Comparison of ENCODE assay signal across 12 mouse cellular contexts in the genomic region with DNA sequence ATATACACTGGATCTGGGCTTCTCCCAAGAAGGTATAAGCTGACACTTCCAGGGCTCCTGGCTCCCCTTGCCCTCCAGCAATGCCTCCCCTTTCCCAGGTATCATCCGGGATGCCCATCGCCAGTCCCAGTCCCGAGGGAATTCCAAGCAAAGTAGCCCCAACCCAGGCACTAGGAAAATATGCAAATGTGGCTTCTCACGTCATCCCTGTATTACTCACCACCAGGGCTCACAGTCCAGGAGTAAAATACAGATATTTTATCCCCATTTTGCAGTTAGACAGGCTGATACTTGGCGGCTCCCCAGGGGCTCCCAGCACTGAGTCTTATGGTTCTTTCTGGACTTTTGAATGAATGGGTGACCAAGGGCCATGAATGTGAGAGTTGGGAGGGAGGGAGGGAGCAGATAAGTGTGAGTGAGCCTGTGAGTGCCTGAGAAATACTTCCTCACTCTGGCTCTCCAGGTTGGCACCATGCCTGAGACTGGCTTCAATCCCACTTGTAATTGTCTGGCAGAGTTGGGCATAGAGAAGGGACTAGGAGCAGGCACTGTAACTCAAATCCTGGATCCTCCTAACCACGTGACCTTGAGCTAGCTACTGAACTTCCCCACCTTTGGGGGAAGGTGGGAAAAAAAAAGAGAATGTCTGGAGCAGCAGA. TPM values are rescaled to one million over a fixed set of nuclear protein-coding genes. Genes with fewer than 3 reads are reported as not detected.
DNase-seq lines count a peak whose midpoint lies in the region; ATAC-seq and TF ChIP-seq lines count a peak whose summit lies in the region.
"Had no signal": no experiment of that assay in that cellular context is flagged by ENCODE, and none has a peak within 500 bp of the region (broad histone marks: within the 10 kb centered on the region; RNA-seq: fewer than 3 reads in every experiment).

No protein-coding gene starts in this region.

- H3K4me1 ChIP-seq in forebrain, embryonic 14.5 days (ENCODE audit: control insufficient read depth, insufficient read depth, low read length) = no peaks in the 10 kb centered on the region
- H3K4me1 ChIP-seq in forebrain, embryonic 13.5 days = peaks cover 11% of the 10 kb centered on the region; the same call in 1 of the 2 replicates
- no peaks in the 10 kb centered on the region for H3K4me1 ChIP-seq in lung, postnatal 0 days (ENCODE audit: insufficient read depth, low read depth, low read length)
- H3K4me1 ChIP-seq: liver, embryonic 15.5 days had no signal

- no peak overlapping the region for H3K27ac ChIP-seq in forebrain, embryonic 14.5 days (ENCODE audit: low read depth, low read length)
- H3K27ac ChIP-seq in forebrain, embryonic 13.5 days = no peak overlapping the region
- H3K27ac ChIP-seq in lung, postnatal 0 days (ENCODE audit: low read length) = no peak overlapping the region
- H3K27ac ChIP-seq: embryonic facial prominence, embryonic 15.5 days; liver, embryonic 15.5 days; neural tube, embryonic 12.5 days had no signal

- no peak for TF ChIP-seq CTCF in lung, postnatal 0 days (IDR thresholded peaks at IDR 0.05)

- no peaks in the 10 kb centered on the region for H3K36me3 ChIP-seq in forebrain, embryonic 14.5 days (ENCODE audit: control insufficient read depth, insufficient read depth, low read length)
- H3K36me3 ChIP-seq in forebrain, embryonic 13.5 days (ENCODE audit: poor library complexity, severe bottlenecking) = no peaks in the 10 kb centered on the region
- no peaks in the 10 kb centered on the region for H3K36me3 ChIP-seq in lung, postnatal 0 days (ENCODE audit: insufficient read depth, low read length)
- H3K36me3 ChIP-seq: embryonic facial prominence, embryonic 15.5 days; liver, embryonic 15.5 days; neural tube, embryonic 12.5 days had no signal

- 54% methylated on average over 6 of the region's 6 CpGs for WGBS in forebrain, embryonic 14.5 days
- 53% methylated on average over 6 of the region's 6 CpGs for WGBS in forebrain, embryonic 13.5 days
- 42% methylated on average over 6 of the region's 6 CpGs for WGBS in lung, postnatal 0 days

- no peaks in the 10 kb centered on the region for H3K9me3 ChIP-seq in forebrain, embryonic 14.5 days (replicated peaks; ENCODE audit: control insufficient read depth, low read length)
- H3K9me3 ChIP-seq in forebrain, embryonic 13.5 days (replicated peaks) = no peaks in the 10 kb centered on the region
- H3K9me3 ChIP-seq in lung, postnatal 0 days (ENCODE audit: low read length) = no peaks in the 10 kb centered on the region
- H3K9me3 ChIP-seq: embryonic facial prominence, embryonic 15.5 days; liver, embryonic 15.5 days had no signal

- no peak overlapping the region for H3K9ac ChIP-seq in forebrain, embryonic 14.5 days (ENCODE audit: low read length)
- H3K9ac ChIP-seq in forebrain, embryonic 13.5 days = no peak overlapping the region
- no peak overlapping the region for H3K9ac ChIP-seq in lung, postnatal 0 days (replicated peaks; ENCODE audit: low read depth)
- H3K9ac ChIP-seq: embryonic facial prominence, embryonic 15.5 days; liver, embryonic 15.5 days; neural tube, embryonic 12.5 days had no signal

- TF ChIP-seq EP300 in lung, postnatal 0 days (IDR thresholded peaks at IDR 0.05) = no peak

- H3K27me3 ChIP-seq in forebrain, embryonic 14.5 days (replicated peaks; ENCODE audit: control insufficient read depth, insufficient read depth, low read length) = no peaks in the 10 kb centered on the region
- H3K27me3 ChIP-seq in forebrain, embryonic 13.5 days = 0 out of 2 replicates have a peak, but pooled peaks cover 3% of the 10 kb centered on the region
- 0 out of 2 replicates have a peak, but pooled peaks cover 5% of the 10 kb centered on the region for H3K27me3 ChIP-seq in lung, postnatal 0 days (replicated peaks; ENCODE audit: insufficient read depth, low read length)
- H3K27me3 ChIP-seq: embryonic facial prominence, embryonic 15.5 days had no signal

- no peak for ATAC-seq in forebrain, embryonic 14.5 days
- no peak for ATAC-seq in forebrain, embryonic 13.5 days
- no peak for ATAC-seq in lung, postnatal 0 days
- ATAC-seq: CD4-positive, CD25-positive, alpha-beta regulatory T cell, adult 4 months had no signal

- DNase-seq in forebrain, embryonic 14.5 days (ENCODE audit: low spot score) = peak; percentile 72
- peak; percentile 26 to 46 for DNase-seq in layer of hippocampus, postnatal 14 days (ENCODE audit: low spot score in 2 of 2)
- DNase-seq in layer of hippocampus, adult 9-11 months = no peak
- DNase-seq in adipocyte (ENCODE audit: low spot score) = peak; percentile 91
- peak; percentile 63 for DNase-seq in lung, postnatal 0 days (ENCODE audit: low spot score)
- no peak for DNase-seq in spleen, postnatal 4 days (ENCODE audit: low spot score in 2 of 2)
- DNase-seq in urinary bladder, postnatal 10 days (ENCODE audit: low spot score) = no peak

- no peak overlapping the region for H3K4me3 ChIP-seq in forebrain, embryonic 14.5 days (ENCODE audit: low read depth, low read length)
- H3K4me3 ChIP-seq in forebrain, embryonic 13.5 days = no peak overlapping the region
- no peak overlapping the region for H3K4me3 ChIP-seq in lung, postnatal 0 days (ENCODE audit: low read depth, low read length)
- H3K4me3 ChIP-seq: embryonic facial prominence, embryonic 15.5 days; liver, embryonic 15.5 days; neural tube, embryonic 12.5 days had no signal

- H3K4me2 ChIP-seq in forebrain, embryonic 14.5 days (ENCODE audit: low read length) = no peak overlapping the region
- H3K4me2 ChIP-seq in forebrain, embryonic 13.5 days = no peak overlapping the region
- H3K4me2 ChIP-seq in lung, postnatal 0 days (replicated peaks; ENCODE audit: low read depth, low read length) = no peak overlapping the region
- H3K4me2 ChIP-seq: embryonic facial prominence, embryonic 15.5 days; liver, embryonic 15.5 days; neural tube, embryonic 12.5 days had no signal

RNA-seq across cellular contexts. Expression of gene Stac2, which starts 8.8 kb away (rescaled TPM):
- 1.1 and 2.4 TPM in 2 replicates for polyA plus RNA-seq in forebrain, embryonic 14.5 days (2014; fragmentation: Nextera tagmentation; extraction: Ambion mirVana)
- polyA plus RNA-seq in forebrain, embryonic 13.5 days (2015; fragmentation: Nextera tagmentation; extraction: Ambion mirVana) = 1.2 and 1.6 TPM in 2 replicates
- 10 to 100 TPM; 27.2 to 31.0 TPM for total RNA-seq in layer of hippocampus, postnatal 14 days (2021)
- polyA plus RNA-seq in lung, postnatal 0 days (2015; fragmentation: Nextera tagmentation; extraction: Ambion mirVana) = 0.10 and 0.11 TPM in 2 replicates
- polyA plus RNA-seq: CD4-positive, CD25-positive, alpha-beta regulatory T cell, adult 4 months had no signal

RNA-seq across cellular contexts. Expression of gene Rpl19, which starts 35.5 kb away (rescaled TPM):
- polyA plus RNA-seq in forebrain, embryonic 14.5 days (2014; fragmentation: Nextera tagmentation; extraction: Ambion mirVana) = 787 and 932 TPM in 2 replicates
- 801 and 821 TPM in 2 replicates for polyA plus RNA-seq in forebrain, embryonic 13.5 days (2015; fragmentation: Nextera tagmentation; extraction: Ambion mirVana)
- 100 to 1,000 TPM; 532 to 602 TPM for total RNA-seq in layer of hippocampus, postnatal 14 days (2021)
- 750 and 817 TPM in 2 replicates for polyA plus RNA-seq in lung, postnatal 0 days (2015; fragmentation: Nextera tagmentation; extraction: Ambion mirVana)

RNA-seq across cellular contexts. Expression of gene Cacnb1, which starts 39.2 kb away (rescaled TPM):
- 22.1 and 29.2 TPM in 2 replicates for polyA plus RNA-seq in forebrain, embryonic 14.5 days (2014; fragmentation: Nextera tagmentation; extraction: Ambion mirVana)
- 25.9 and 29.9 TPM in 2 replicates for polyA plus RNA-seq in forebrain, embryonic 13.5 days (2015; fragmentation: Nextera tagmentation; extraction: Ambion mirVana)
- 100 to 1,000 TPM; 128 to 131 TPM for total RNA-seq in layer of hippocampus, postnatal 14 days (2021)
- 3.5 and 4.0 TPM in 2 replicates for polyA plus RNA-seq in lung, postnatal 0 days (2015; fragmentation: Nextera tagmentation; extraction: Ambion mirVana)

Comparison
In these comparisons a context has a peak if more than half of its experiments do, and no peak if none do; other contexts are left out.
1. DNase-seq: peak in forebrain, embryonic 14.5 days (single experiment), layer of hippocampus, postnatal 14 days (2 of 2), adipocyte (single experiment) and lung, postnatal 0 days (single experiment); none in layer of hippocampus, adult 9-11 months (single experiment), spleen, postnatal 4 days (0 of 2) and urinary bladder, postnatal 10 days (single experiment).